Mouse (Mus musculus) stomach, postnatal 0 days (tissue): ENCODE measurements at regions not wholly inside any gene's neighbourhood (a gene's known extent, or its start where the extent isn't known, plus 50 kb on each side); places are given as distances from the start of the nearest gene placed in this dataset.
A peak's percentile ranks its signal among the peaks of the same experiment; 100 is the strongest.

Experiments
- CTCF ChIP-seq: IDR thresholded peaks from 2 replicates; pipeline ENCODE4 v1.5.1; 2016; ENCODE audit warnings: antibody characterized with exemption, low read depth, mild to moderate bottlenecking, moderate library complexity
- EP300 ChIP-seq: optimal IDR thresholded peaks from 2 replicates; pipeline ENCODE3; 2016; ENCODE audit warnings: antibody characterized with exemption

- TF ChIP-seq CTCF (peak; percentile 19; the same call in 1 of the 2 replicates), EP300 (no peak)
Observed at GRCm38 (mm10) chr1:165046637-165047036, 111.3 kb upstream of the Xcl1 start.
